Mouse (Mus musculus) embryonic facial prominence, embryonic 12.5 days (tissue): ENCODE measurements around the gene Arid1b. TPM values are rescaled to one million over a fixed set of nuclear protein-coding genes. Genes with fewer than 3 reads are reported as not detected.

Experiments used
- ATAC-seq: fragments of 200-750 bp; cut with Nextera tagmentation; 2 replicates; pipeline ENCODE4 v1.8.0; 2017; ENCODE audit not compliant: insufficient number of reproducible peaks, insufficient read depth, low FRiP score, low TSS enrichment
- H3K27ac ChIP-seq: fragments of 300-500 bp; sonication (generic); 2 replicates; pipeline ENCODE4 v1.5.1; 2016; ENCODE audit warnings: mild to moderate bottlenecking
- H3K27me3 ChIP-seq: fragments of 300-500 bp; sonication (generic); 2 replicates; pipeline ENCODE4 v1.6.1; 2016; ENCODE audit warnings: mild to moderate bottlenecking, moderate library complexity
- H3K36me3 ChIP-seq: fragments of 300-500 bp; sonication (generic); 2 replicates; pipeline ENCODE4 v1.6.1; 2016; ENCODE audit warnings: mild to moderate bottlenecking
- H3K4me1 ChIP-seq: fragments of 300-500 bp; sonication (generic); 2 replicates; pipeline ENCODE4 v1.6.1; 2016
- H3K4me2 ChIP-seq: fragments of 300-500 bp; sonication (generic); replicated peaks from 2 replicates; pipeline ENCODE4 v1.6.1; 2016; ENCODE audit warnings: mild to moderate bottlenecking, moderate library complexity
- H3K4me3 ChIP-seq: fragments of 300-500 bp; sonication (generic); 2 replicates; pipeline ENCODE4 v1.5.1; 2016; ENCODE audit warnings: mild to moderate bottlenecking
- H3K9ac ChIP-seq: fragments of 300-500 bp; sonication (generic); 2 replicates; pipeline ENCODE4 v1.6.1; 2016; ENCODE audit warnings: mild to moderate bottlenecking, moderate library complexity
- H3K9me3 ChIP-seq: fragments of 300-500 bp; sonication (generic); 2 replicates; pipeline ENCODE4 v1.6.1; 2016; ENCODE audit warnings: mild to moderate bottlenecking, moderate library complexity
- WGBS: fragments of 180-500 bp; shearing (Covaris S2); methylation state at CpG from one replicate; pipeline ENCODE4 v1.1.7; 2016; 5-methylcytosine and 5-hydroxymethylcytosine counted together
- polyA plus RNA-seq: library from polyadenylated mRNA; unstranded; fragments of >200 nt; fragmentation: Nextera tagmentation; extraction: Ambion mirVana; gene quantifications from 2 replicates; pipeline ENCODE4 v1.2.1, GENCODE M21; 2016

Gene Arid1b
- polyA plus RNA-seq, 1 experiment from 2014 or later = 18.5 TPM

- H3K27me3 ChIP-seq = no peaks in the 10 kb centered on the region
- WGBS = 33% methylated on average over 1 of the region's 1 CpGs
- H3K4me1 ChIP-seq = peaks cover 29% of the 10 kb centered on the region
- H3K4me3 ChIP-seq = no peak overlapping the region
- peak overlapping the region; percentile 67; the same call in 1 of the 2 replicates for H3K27ac ChIP-seq
- no peaks in the 10 kb centered on the region for H3K9me3 ChIP-seq
- no peak for ATAC-seq
- H3K4me2 ChIP-seq = no peak overlapping the region
- no peak overlapping the region; the same call in 1 of the 2 replicates for H3K9ac ChIP-seq
- peaks cover 71% of the 10 kb centered on the region for H3K36me3 ChIP-seq
Observed at GRCm38 (mm10) chr17:5323746-5324145, 329.6 kb downstream of the Arid1b start.

GRCm38 (mm10) chr17:5324236-5324876, 330.2 kb downstream of the Arid1b start:
- peak; percentile 32; the same call in 1 of the 2 replicates for ATAC-seq
- Histone ChIP-seq H3K9ac (no peak overlapping the region), H3K4me2 (no peak overlapping the region), H3K4me1 (peaks cover 29% of the 10 kb centered on the region), H3K4me3 (no peak overlapping the region), H3K36me3 (peaks cover 71% of the 10 kb centered on the region), H3K9me3 (no peaks in the 10 kb centered on the region), H3K27me3 (no peaks in the 10 kb centered on the region), H3K27ac (peak overlapping the region; percentile 12; the same call in 1 of the 2 replicates)
- 14% methylated on average over 10 of the region's 10 CpGs for WGBS

DNA sequence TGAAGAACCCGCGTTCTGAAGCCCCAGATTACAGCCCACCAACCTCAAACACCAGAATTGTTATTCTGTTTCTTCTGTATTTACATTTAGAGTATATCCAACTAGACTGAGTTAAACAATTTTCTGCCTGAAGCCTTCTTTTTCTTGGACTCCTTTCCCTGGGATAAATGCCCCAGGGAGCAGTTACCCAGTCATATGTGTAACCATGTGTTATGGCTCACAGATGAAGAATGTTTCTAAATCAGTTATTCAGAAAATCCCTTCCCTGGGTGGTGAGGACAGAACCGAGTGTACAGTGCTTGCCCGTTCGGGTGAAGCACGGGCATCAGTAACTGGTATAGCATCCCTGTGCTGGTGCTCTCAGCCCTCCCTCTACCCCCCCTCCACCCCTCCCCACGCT, 332.6 kb downstream of the Arid1b start:
- Histone ChIP-seq H3K9me3 (no peaks in the 10 kb centered on the region), H3K27me3 (no peaks in the 10 kb centered on the region), H3K27ac (no peak overlapping the region), H3K4me1 (peaks cover 29% of the 10 kb centered on the region), H3K4me2 (no peak overlapping the region), H3K9ac (no peak overlapping the region), H3K4me3 (no peak overlapping the region), H3K36me3 (peaks cover 69% of the 10 kb centered on the region)
- 87% methylated on average over 7 of the region's 7 CpGs for WGBS
- ATAC-seq = no peak

DNA sequence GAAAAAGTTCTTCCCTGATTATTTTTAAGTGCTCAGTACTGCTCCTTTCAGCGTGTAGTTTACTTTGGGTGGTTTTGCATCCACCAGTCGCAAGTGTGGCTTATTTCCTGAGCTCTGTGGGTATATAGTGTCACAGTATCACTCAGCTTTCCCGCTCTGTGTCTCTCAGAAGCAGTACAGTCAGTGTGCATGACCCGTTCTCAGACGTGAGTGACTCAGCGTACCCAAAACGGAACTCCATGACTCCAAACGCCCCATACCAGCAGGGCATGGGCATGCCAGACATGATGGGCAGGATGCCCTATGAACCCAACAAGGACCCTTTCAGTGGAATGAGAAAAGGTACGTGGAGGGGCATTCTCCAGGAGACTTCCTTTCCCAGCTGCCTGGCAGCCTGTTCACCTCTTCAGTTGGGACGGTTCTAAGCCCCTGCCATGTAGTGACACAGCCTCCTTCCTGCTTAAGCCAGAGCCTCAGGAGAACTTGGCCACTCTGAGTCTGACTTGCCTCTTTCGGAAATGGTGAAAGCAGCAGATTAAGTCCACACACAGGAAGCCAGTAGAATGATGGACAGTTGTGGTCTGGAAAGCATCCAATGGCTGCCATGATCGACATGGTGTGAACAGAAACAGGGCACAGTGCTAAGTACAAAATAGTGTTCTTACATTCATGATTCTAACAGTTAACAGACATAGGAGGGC, 333.5 kb downstream of the Arid1b start:
- Histone ChIP-seq H3K9me3 (no peaks in the 10 kb centered on the region), H3K27ac (no peak overlapping the region), H3K9ac (no peak overlapping the region), H3K4me2 (no peak overlapping the region), H3K36me3 (peaks cover 69% of the 10 kb centered on the region), H3K4me1 (peaks cover 26% of the 10 kb centered on the region), H3K4me3 (no peak overlapping the region), H3K27me3 (no peaks in the 10 kb centered on the region)
- WGBS = 87% methylated on average over 12 of the region's 12 CpGs
- ATAC-seq = no peak

DNA sequence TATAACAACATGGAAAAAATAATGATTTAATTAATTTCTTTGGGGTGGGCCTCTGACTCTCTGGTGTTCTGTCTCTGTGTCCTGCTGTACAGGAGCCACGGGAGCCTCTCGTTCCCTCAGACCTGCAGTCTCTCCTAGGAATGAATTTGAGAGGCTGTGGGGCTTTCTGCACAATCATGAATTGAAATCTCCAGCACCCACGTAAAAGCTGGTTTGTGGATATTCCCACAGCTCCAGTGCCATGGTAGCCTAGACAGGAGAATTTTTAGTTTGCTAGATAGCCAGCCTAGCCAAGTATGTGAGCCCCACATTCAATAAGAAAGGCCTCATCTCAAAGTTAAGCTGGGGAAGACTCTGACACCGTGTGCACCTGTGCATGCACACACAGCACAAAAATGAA, 335.3 kb downstream of the Arid1b start:
- peaks cover 72% of the 10 kb centered on the region for H3K36me3 ChIP-seq
- no peak overlapping the region for H3K4me2 ChIP-seq
- no peak overlapping the region for H3K9ac ChIP-seq
- no peak for ATAC-seq
- no peaks in the 10 kb centered on the region for H3K9me3 ChIP-seq
- H3K4me3 ChIP-seq = no peak overlapping the region
- WGBS = 91% methylated on average over 4 of the region's 4 CpGs
- no peaks in the 10 kb centered on the region for H3K27me3 ChIP-seq
- H3K4me1 ChIP-seq = peaks cover 7% of the 10 kb centered on the region
- H3K27ac ChIP-seq = no peak overlapping the region

DNA sequence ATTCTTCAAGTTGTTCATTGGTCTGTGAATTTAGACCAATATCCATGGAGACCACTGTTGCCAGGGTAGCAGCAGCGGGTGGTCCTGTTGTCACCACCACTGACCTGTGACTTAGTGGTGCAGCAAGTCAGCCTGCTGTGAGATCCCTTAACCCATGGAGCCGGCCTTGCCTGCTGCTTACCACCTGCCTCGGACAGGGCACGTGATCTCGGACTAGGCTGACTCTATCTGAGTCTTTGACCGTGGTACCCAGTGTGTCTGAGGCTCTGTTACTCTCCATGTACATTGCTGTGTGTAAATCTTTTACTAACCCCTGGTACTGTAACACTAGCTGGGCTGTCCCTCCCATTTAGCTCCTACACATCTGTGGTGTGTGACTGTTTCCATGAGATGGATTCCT, 335.9 kb downstream of the Arid1b start:
- 0 out of 2 replicates have a peak, but pooled peaks cover 4% of the 10 kb centered on the region for H3K4me1 ChIP-seq
- ATAC-seq = no peak
- no peak overlapping the region for H3K4me3 ChIP-seq
- H3K9ac ChIP-seq = no peak overlapping the region
- H3K27me3 ChIP-seq = no peaks in the 10 kb centered on the region
- H3K4me2 ChIP-seq = no peak overlapping the region
- peaks cover 78% of the 10 kb centered on the region for H3K36me3 ChIP-seq
- no peaks in the 10 kb centered on the region for H3K9me3 ChIP-seq
- H3K27ac ChIP-seq = no peak overlapping the region
- WGBS = 88% methylated on average over 6 of the region's 6 CpGs

GRCm38 (mm10) chr17:5330644-5331043, 336.5 kb downstream of the Arid1b start:
- no peak overlapping the region for H3K9ac ChIP-seq
- no peak overlapping the region for H3K4me3 ChIP-seq
- 93% methylated on average over 7 of the region's 7 CpGs for WGBS
- peaks cover 84% of the 10 kb centered on the region for H3K36me3 ChIP-seq
- H3K9me3 ChIP-seq = no peaks in the 10 kb centered on the region
- H3K27ac ChIP-seq = no peak overlapping the region
- H3K4me1 ChIP-seq = no peaks in the 10 kb centered on the region
- no peaks in the 10 kb centered on the region for H3K27me3 ChIP-seq
- no peak overlapping the region for H3K4me2 ChIP-seq
- no peak for ATAC-seq

DNA sequence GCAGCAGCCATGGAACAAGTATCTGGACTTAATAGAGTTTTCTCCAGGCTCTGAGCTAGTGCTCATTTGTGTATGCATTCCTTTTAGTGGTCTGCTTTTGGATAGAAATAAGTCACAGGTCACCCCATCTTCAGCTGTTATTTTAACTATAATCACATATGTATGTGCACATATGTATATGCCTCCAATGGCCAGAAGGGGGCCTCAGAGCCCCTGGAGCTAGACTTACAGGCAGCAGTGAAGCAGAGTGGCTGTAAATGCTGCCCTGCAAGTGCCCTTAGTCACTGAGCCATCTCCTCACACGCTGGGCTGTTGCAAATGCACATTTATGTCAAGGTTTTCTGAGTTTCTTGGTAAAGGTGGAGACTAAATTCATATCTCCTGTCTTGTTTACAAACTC, 337.3 kb downstream of the Arid1b start:
- H3K9ac ChIP-seq = no peak overlapping the region
- peaks cover 89% of the 10 kb centered on the region for H3K36me3 ChIP-seq
- no peak overlapping the region for H3K4me2 ChIP-seq
- H3K4me1 ChIP-seq = no peaks in the 10 kb centered on the region
- 97% methylated on average over 1 of the region's 1 CpGs for WGBS
- no peaks in the 10 kb centered on the region for H3K27me3 ChIP-seq
- H3K9me3 ChIP-seq = no peaks in the 10 kb centered on the region
- no peak overlapping the region for H3K4me3 ChIP-seq
- no peak overlapping the region for H3K27ac ChIP-seq
- ATAC-seq = no peak

DNA sequence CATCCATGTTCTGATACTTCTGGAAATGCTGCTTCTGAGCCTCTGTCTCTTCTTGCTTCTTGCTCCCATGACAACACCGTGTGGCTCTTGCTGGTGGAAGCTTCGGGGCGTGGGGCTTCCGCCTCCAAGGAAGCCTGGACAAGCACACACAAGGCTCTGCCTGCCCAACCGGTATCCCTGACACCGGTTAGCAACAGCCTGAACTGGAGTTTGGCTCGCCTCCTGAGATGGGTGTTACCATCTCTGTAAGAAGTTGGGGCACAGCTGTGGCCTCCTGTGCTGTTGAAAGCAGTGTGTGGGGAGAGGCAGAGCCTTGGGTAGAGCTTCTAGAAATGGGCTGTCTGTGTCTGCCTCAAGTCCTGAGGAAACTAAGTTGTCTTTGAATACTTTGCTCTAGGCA, 340.4 kb downstream of the Arid1b start:
- peaks cover 89% of the 10 kb centered on the region for H3K36me3 ChIP-seq
- no peaks in the 10 kb centered on the region for H3K9me3 ChIP-seq
- WGBS = 83% methylated on average over 7 of the region's 7 CpGs
- no peak overlapping the region for H3K4me3 ChIP-seq
- H3K4me2 ChIP-seq = no peak overlapping the region
- no peak for ATAC-seq
- no peak overlapping the region for H3K9ac ChIP-seq
- no peaks in the 10 kb centered on the region for H3K4me1 ChIP-seq
- no peak overlapping the region for H3K27ac ChIP-seq
- no peaks in the 10 kb centered on the region for H3K27me3 ChIP-seq

DNA sequence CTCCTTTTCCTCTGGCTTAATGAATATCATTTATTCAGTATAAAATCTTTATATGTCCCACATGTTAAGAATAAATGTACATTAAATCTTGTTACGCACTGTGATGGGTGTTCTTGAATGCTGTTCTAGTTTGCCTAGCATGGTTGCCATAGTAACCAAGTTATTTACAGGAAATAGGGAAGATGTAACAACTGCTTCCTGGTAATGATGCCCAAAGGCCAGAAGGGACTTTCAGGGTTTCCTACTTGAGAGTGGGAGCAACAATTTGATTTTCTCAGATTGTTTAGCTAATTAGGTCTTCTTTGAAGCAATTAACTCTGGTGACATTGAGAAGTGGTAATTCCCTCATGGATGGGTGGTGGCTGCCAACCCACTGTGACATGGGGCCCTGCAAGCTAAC, 350.3 kb downstream of the Arid1b start:
- H3K27me3 ChIP-seq = no peaks in the 10 kb centered on the region
- H3K4me2 ChIP-seq = no peak overlapping the region
- H3K9ac ChIP-seq = no peak overlapping the region
- H3K27ac ChIP-seq = no peak overlapping the region
- H3K9me3 ChIP-seq = no peaks in the 10 kb centered on the region
- whole genome bisulfite sequencing = 87% methylated on average over 1 of the region's 1 CpGs
- H3K4me1 ChIP-seq = no peaks in the 10 kb centered on the region
- H3K4me3 ChIP-seq = no peak overlapping the region
- peaks cover 40% of the 10 kb centered on the region for H3K36me3 ChIP-seq
- no peak for ATAC-seq

- Histone ChIP-seq H3K4me3 (no peak overlapping the region), H3K4me1 (no peaks in the 10 kb centered on the region), H3K36me3 (peaks cover 29% of the 10 kb centered on the region), H3K27ac (no peak overlapping the region), H3K9ac (no peak overlapping the region), H3K9me3 (no peaks in the 10 kb centered on the region), H3K4me2 (no peak overlapping the region), H3K27me3 (no peaks in the 10 kb centered on the region)
- WGBS = 88% methylated on average over 5 of the region's 5 CpGs
- ATAC-seq = no peak
Observed at GRCm38 (mm10) chr17:5345810-5346209, 351.7 kb downstream of the Arid1b start.

GRCm38 (mm10) chr17:5352901-5353300, 358.8 kb downstream of the Arid1b start:
- Histone ChIP-seq H3K4me3 (no peak overlapping the region), H3K27me3 (no peaks in the 10 kb centered on the region), H3K4me1 (no peaks in the 10 kb centered on the region), H3K4me2 (no peak overlapping the region), H3K27ac (no peak overlapping the region), H3K9me3 (no peaks in the 10 kb centered on the region), H3K36me3 (no peaks in the 10 kb centered on the region), H3K9ac (no peak overlapping the region)
- WGBS = 71% methylated on average over 5 of the region's 5 CpGs
- ATAC-seq = no peak
